Mouse (Mus musculus) adrenal gland, postnatal 36 days (tissue): ENCODE measurements at regions not wholly inside any gene's neighbourhood (a gene's known extent, or its start where the extent isn't known, plus 50 kb on each side); places are given as distances from the start of the nearest gene placed in this dataset.
A peak's percentile ranks its signal among the peaks of the same experiment; 100 is the strongest.

ENCODE experiments used
- DNase-seq, 2 experiments: peaks; one replicate each; pipeline ENCODE4 v3.0.0; 2021; ENCODE audit warnings: mixed read lengths in 1 of 2

- DNase-seq: no peak
Measured at GRCm38 (mm10) chr13:7306995-7307394, 658.4 kb upstream of the Pfkp start.

- DNase-seq: no peak
Measured at GRCm38 (mm10) chr13:7307396-7307795, 658.8 kb upstream of the Pfkp start.

GRCm38 (mm10) chr13:7313474-7313873 lies 664.9 kb upstream of the Pfkp start:
- no peak for DNase-seq

GRCm38 (mm10) chr13:7330151-7330550 lies 681.6 kb upstream of the Pfkp start:
- DNase-seq: no peak

GRCm38 (mm10) chr13:7345760-7346159 lies 697.2 kb upstream of the Pfkp start:
- no peak for DNase-seq

- DNase-seq: no peak
Measured at GRCm38 (mm10) chr13:7348431-7348830, 699.9 kb upstream of the Pfkp start.

GRCm38 (mm10) chr13:7353011-7353410 lies 704.4 kb upstream of the Pfkp start:
- no peak for DNase-seq

- DNase-seq: no peak
Measured at GRCm38 (mm10) chr13:7357071-7357470, 708.5 kb upstream of the Pfkp start.

GRCm38 (mm10) chr13:7373559-7373958 lies 725.0 kb upstream of the Pfkp start:
- DNase-seq: no peak

- DNase-seq: no peak
Measured at GRCm38 (mm10) chr13:7374993-7375627, 726.5 kb upstream of the Pfkp start.

- peak in 1 of 2 experiments; percentile 1 for DNase-seq
Measured at GRCm38 (mm10) chr13:7414342-7415287, 766.0 kb upstream of the Pfkp start.

- no peak for DNase-seq
Measured at GRCm38 (mm10) chr13:7427750-7428149, 774.9 kb upstream of the Adarb2 start.

GRCm38 (mm10) chr13:7429271-7429670 lies 773.4 kb upstream of the Adarb2 start:
- no peak for DNase-seq

GRCm38 (mm10) chr13:7451434-7452002 lies 751.1 kb upstream of the Adarb2 start:
- no peak for DNase-seq

- no peak for DNase-seq
Measured at GRCm38 (mm10) chr13:7475661-7476060, 727.0 kb upstream of the Adarb2 start.

- DNase-seq: no peak
Measured at GRCm38 (mm10) chr13:7518090-7518489, 684.6 kb upstream of the Adarb2 start.

- DNase-seq: no peak
Measured at GRCm38 (mm10) chr13:7524436-7524835, 678.2 kb upstream of the Adarb2 start.

GRCm38 (mm10) chr13:7538856-7539255 lies 663.8 kb upstream of the Adarb2 start:
- no peak for DNase-seq

GRCm38 (mm10) chr13:7584022-7584421 lies 618.6 kb upstream of the Adarb2 start:
- no peak for DNase-seq
